Mouse (Mus musculus): ENCODE results near the gene Pros1. TPM values are rescaled to one million over a fixed set of nuclear protein-coding genes. Genes with fewer than 3 reads are reported as not detected.

The Pros1 gene
- polyA plus RNA-seq, 1 experiment from 2014 or later = 213 TPM

DNA sequence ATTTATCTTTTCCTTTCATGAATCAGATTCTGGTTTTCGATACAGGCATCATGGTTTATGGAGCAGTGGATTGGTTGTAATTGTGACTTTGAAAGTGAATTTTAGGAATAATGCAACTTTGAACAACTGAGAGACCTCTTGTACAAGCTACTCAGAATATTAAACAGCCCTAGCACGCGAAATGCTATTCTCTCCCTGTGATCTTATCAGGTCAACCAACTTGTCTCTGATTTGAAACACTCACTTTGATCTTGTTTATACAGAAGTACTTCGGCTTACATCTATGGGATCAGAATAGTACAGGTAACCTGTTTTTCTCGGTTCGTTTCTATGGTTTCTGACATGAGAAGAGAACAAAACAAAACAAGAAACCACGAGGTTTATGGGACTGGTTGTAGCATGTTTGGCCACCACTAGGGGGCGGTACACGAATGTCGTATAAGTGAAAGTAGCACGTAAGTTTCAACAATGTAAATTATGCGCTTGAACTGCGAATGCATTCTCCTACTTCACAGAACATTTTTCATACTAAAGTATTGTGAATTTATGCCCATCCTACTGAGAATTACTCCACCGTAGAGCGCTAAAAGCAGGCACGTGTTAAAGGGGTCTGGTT lies 86.4 kb downstream of the Pros1 start:
- ATAC-seq (peak; percentile 89), DNase-seq (ENCODE audit: low read depth, low spot score) (peak; percentile 15)
- TF ChIP-seq CTCF (IDR thresholded peaks at IDR 0.05) = peak; percentile 84
- CTCF ChIA-PET = interaction anchor here (0.9 kb wide), 1 partner anchor 14 kb away, joined by 3 read pairs; no protein-coding TSS in a partner anchor
- H3K27me3 ChIP-seq = peaks cover 9% of the 10 kb centered on the region
- in situ Hi-C loops (cut with MboI; ENCODE audit: low pct_unique_long_range_greater_than_20kb) = loop anchor here (10.0 kb wide), 1 partner anchor 1804 kb away; no protein-coding TSS in a partner anchor
- POLR2A ChIA-PET = no interaction called here

DNA sequence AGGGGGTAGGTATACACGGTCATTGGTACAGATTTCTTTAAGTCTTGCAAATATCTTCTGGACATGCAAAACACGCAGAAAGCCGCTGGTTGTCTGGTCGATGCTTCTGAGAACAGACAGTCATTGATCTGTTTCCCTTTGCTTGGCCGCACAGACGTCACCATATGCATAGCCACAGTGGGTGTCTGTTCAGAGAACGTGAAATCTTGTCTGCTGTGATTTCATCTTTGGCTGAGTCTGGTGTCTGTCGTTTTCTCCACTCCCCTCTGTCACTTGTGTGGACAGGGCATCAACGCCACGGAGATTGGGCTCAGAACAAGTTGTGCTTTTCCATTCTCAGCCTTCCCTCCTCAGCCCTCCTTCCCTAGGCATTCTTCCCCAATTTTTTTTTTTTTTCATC lies 87.7 kb downstream of the Pros1 start:
- in situ Hi-C loops (cut with MboI; ENCODE audit: low pct_unique_long_range_greater_than_20kb) = loop anchor here (10.0 kb wide), 1 partner anchor 1803 kb away; no protein-coding TSS in a partner anchor
- TF ChIP-seq CTCF (IDR thresholded peaks at IDR 0.05) = no peak

DNA sequence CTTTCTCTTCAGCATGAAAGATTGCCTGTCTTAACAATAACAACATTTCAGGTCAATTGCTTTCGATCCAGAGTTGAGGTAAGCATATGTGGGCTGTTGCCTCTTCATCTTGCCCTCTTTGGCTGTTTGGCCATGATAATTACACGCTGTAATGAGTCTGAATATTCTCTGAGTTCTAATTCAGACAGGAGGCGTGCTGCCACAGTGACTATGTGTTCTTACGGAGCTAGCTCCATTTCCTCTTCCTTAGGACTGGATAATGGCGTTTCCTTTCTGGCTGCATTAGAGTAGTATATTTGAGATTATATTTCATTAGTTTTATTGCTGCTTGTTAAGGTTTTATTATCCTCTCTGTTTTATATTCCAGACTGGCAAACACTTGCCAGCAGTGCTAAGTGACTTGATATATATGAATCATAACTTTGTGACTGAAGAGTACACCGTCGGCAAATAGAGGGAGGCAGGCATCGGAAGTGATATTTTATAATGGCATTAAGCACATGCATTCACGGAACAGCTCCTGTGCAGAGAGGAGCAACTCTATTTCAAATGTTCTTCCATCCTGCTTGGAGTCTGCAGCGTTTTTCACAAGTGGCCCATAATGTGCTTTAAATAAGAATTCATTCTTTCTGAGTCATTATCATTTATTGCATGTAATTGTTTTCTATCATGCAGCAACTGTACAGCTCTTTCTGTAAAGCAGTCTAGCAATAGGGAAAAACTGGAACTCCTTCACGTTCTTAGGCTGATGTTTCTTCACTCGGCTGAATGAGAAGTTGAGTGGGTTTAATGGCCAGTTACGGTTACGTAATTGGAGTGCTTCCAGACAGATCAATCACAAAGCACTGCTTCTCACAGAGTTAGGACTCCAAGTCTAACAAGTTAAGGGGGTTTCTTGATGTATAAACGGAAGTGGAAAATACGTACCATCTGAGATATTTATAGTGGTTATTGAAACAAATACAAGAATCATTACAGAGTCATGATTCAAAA lies 88.6 kb downstream of the Pros1 start:
- TF ChIP-seq CTCF (IDR thresholded peaks at IDR 0.05) = no peak
- in situ Hi-C loops (cut with MboI; ENCODE audit: low pct_unique_long_range_greater_than_20kb) = loop anchor here (10.0 kb wide), 1 partner anchor 1802 kb away; no protein-coding TSS in a partner anchor
- DNase-seq (ENCODE audit: low read depth, low spot score) = peak; percentile 10
- H3K27me3 ChIP-seq = peaks cover 4% of the 10 kb centered on the region
- ChIA-PET POLR2A (no interaction called here), CTCF (no interaction called here)
- ATAC-seq = no peak

More for the DNA sequence above, 87.7 kb downstream of the Pros1 start:
- POLR2A ChIA-PET = no interaction called here
- CTCF ChIA-PET = no interaction called here
- peaks cover 4% of the 10 kb centered on the region for H3K27me3 ChIP-seq
- ATAC-seq (no peak), DNase-seq (ENCODE audit: low read depth, low spot score) (no peak)

DNA sequence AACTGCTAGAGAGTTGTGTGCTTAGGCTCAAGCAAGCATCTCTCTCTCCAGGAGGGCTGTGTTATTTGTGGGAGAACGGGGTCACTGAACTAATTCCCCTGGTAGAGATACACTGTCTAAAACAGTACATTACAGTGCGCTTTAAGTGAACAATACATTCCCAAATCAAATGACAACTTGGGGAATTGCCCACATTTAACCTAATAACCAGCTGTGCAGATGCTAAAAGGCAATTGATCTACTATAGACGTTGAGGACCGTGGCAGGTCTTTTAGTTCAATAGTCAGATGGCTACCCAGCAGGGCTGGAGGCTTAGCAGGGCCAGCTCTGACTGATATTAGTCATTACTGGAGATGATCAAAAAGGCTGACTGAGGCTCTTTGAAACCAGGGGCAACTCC lies 104.4 kb downstream of the Pros1 start:
- no peak for TF ChIP-seq CTCF (IDR thresholded peaks at IDR 0.05)
- peaks cover 68% of the 10 kb centered on the region for H3K27me3 ChIP-seq
- in situ Hi-C loops (cut with MboI; ENCODE audit: low pct_unique_long_range_greater_than_20kb) = no loop called here
- CTCF ChIA-PET = no interaction called here
- DNase-seq (ENCODE audit: low read depth, low spot score) (no peak), ATAC-seq (no peak)
- POLR2A ChIA-PET = interaction anchor here (0.7 kb wide), 1 partner anchor 1768 kb away, joined by 5 read pairs; no protein-coding TSS in a partner anchor

DNA sequence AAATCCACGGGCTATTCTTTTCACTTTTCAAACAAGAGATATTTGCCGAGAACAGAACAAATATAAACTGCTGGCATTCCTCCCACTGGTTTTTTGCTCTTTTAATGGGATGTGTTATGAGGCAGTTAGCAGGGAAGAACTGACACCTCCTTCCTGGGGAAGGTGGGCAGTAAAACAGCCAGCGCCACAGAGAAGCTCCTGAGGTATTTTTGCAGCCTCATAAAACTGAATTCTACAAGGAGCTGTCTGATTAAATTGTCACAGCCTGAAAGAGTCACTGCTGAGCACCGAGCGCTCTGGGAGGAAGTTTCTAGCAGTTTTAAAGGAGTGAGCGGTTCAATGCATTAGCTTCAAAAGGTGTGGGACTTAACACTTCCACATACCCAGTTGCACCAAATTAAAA lies 110.3 kb downstream of the Pros1 start:
- peaks cover 51% of the 10 kb centered on the region for H3K27me3 ChIP-seq
- POLR2A ChIA-PET = no interaction called here
- DNase-seq (ENCODE audit: low read depth, low spot score) = no peak
- TF ChIP-seq CTCF (IDR thresholded peaks at IDR 0.05) = no peak
- no peak for ATAC-seq
- in situ Hi-C loops (cut with MboI; ENCODE audit: low pct_unique_long_range_greater_than_20kb) = no loop called here
- CTCF ChIA-PET = no interaction called here

DNA sequence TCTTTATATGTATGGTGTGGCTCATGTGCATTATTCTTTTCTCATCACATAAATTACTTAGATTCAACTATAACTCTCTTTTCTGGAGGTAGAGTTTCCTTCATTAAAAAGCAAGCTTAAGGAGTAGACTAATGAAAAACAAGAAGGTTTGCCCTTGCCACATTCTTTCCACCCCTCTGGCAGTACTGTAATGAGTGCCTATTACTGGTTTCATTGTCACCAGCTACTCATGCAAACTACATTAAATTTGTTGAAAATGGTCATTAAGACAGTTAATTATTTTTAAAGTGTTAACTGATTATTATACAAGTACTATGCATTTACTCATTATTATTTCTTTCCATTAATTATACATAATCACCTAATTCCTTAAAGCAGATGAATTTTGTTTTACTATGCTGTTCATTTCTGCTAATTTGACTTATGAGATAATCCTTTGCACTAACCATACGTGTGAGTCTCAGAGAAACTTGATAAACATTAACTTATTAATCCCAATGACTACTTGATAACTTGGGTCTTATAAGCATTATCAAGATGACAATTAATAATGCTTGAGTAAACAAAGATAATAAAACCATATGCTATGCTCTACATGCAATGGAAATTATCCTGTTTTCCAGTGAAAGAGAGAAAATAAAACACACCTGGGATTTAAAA lies 117.7 kb downstream of the Pros1 start:
- ChIA-PET CTCF (no interaction called here), POLR2A (no interaction called here)
- DNase-seq (ENCODE audit: low read depth, low spot score) (no peak), ATAC-seq (no peak)
- H3K27me3 ChIP-seq = peaks cover 29% of the 10 kb centered on the region
- no peak for TF ChIP-seq CTCF (IDR thresholded peaks at IDR 0.05)
- in situ Hi-C loops (cut with MboI; ENCODE audit: low pct_unique_long_range_greater_than_20kb) = no loop called here

DNA sequence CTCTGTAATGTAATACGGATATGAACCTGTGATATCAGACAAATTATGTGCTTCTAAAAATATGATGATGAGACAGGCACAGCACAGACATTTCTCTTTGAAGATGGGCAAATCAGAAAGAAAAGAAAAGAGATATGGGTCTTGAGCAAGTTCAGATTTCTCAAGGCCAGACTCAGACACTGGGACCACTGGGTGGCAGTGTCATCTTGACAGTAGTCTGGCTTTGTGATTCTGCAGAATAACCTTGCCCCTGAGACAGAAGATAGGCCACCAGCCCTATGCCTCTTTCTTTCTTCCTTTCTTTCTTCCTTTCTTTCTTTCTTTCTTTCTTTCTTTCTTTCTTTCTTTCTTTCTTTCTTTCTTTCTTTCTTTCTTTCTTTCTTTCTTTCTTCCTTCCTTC lies 120.8 kb downstream of the Pros1 start:
- POLR2A ChIA-PET = no interaction called here
- peaks cover 31% of the 10 kb centered on the region for H3K27me3 ChIP-seq
- CTCF ChIA-PET = no interaction called here
- TF ChIP-seq CTCF (IDR thresholded peaks at IDR 0.05) = peak; percentile 41
- ATAC-seq (no peak), DNase-seq (ENCODE audit: low read depth, low spot score) (no peak)
- in situ Hi-C loops (cut with MboI; ENCODE audit: low pct_unique_long_range_greater_than_20kb) = no loop called here

Other genes starting within 250 kb of the Pros1 start
- 10.3 TPM for gene Nsun3, start 67.5 kb upstream of the Pros1 start, polyA plus RNA-seq (2021)
- 0.05 TPM for gene Stx19, start 39.6 kb upstream of the Pros1 start, polyA plus RNA-seq (2021)
- gene Arl13b, start 7.3 kb upstream of the Pros1 start, polyA plus RNA-seq (2021) = 25.1 TPM